Mouse (Mus musculus) adrenal gland, adult (tissue): ENCODE measurements around the gene Cplane1.
"Not testable (repeated sequence)": the region's sequence is repeated elsewhere in the genome, so short reads cannot be mapped to it uniquely, and the experiment has no call there.

ENCODE experiments used
- DNase-seq, 2 experiments: peaks; one replicate each; pipeline ENCODE4 v3.0.0; 2022 to 2023; ENCODE audit warnings: low spot score in 1 of 2; ENCODE audit not compliant: inconsistent age in 2 of 2

Gene Cplane1

DNA sequence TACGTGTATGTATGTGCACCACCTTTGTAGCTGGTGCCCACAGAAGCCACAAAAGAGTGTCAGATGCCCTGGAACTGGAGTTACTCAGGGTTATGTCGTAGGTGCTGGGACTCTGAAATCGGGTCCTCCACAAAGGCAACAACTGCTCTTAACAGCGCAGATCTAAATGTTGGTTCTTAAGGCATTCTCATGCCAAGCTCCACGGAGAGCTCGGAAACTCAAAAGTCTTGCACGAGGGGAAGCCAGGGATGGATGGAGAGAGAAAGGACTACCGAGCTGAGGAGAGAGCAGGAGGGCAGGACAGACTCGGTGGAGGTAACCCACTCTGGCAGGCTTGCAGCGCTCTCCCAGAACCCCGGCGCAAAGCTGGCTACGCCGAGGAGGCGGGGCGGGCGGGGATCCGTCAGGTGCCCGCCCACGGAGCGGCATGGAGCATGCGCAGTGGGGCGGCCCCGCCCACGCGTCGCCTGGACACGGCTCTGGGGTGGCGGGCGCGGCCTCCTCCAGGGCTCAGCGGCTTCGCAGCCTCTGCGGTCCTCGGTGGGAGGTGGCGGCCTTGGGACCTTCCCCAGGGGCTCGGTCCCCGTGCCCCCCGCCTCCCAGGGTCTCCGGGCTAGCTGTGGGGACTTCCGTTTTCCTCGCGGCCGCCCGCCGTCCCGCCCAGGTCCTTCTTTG lies at the start of gene Cplane1:
Gene Cplane1, plus strand, starts transcription at position 516 of the 675 bp plus-strand sequence.
- DNase-seq: peak; percentile 94 to 97

DNA sequence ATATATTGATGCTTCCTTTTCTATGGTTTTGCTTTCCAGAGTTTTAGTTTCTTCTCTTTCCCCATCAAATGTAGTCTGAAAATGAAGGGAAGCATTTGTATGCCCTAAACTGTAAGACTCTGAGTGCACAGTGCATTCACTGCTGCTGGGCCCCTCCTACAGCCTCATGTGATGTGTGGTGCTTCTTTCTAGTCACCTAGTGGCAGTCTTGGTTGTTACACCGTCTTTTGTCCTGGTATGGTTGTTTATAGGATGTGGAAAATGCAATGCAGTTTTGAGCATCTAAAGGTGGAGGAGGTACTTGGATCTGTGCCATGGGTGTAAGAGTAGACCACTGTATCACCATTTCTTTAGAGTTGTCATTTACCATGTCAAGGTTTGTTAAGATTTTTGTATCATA lies 39.6 kb upstream of the Cplane1 start:
- DNase-seq: no peak

DNA sequence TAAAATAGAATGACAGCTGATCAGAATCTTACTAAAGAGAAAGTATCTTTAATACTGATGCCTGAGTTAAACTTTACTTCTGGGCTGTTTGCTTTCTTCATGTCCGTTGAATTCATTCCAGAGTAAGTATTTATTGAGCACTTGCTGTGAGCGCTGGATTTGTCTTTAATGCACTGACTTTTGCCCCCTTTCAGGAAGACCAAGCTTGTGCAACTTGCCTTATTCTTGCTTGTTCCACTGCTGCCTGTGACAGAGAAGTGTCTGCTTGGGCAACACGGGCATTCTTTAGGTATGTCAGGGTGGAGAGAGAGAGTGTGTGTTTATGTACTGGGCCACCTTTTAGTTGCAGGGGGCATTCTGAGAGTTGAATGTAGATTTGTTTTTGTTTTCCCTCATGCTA lies 37.6 kb upstream of the Cplane1 start:
- no peak for DNase-seq

DNA sequence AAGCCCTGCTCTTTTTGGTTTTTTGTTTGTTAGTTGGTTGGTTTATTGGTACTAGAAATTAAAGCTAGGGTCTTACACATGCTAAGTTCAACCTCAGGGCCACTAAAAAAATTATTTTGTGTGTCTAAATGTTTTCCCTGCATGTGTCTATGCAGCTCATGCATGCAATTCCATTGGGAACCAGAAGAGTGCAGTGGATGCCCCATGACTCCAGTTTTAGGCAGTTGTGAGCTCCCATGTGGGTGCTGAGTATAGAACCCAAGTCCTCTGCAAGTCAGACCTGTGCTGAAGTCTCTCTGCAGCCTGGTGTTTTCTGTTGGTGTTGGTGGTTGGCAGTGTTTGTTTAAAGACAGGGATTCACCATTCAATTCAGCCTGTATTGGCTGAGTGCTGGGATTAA lies 37.1 kb upstream of the Cplane1 start:
- no peak for DNase-seq

DNA sequence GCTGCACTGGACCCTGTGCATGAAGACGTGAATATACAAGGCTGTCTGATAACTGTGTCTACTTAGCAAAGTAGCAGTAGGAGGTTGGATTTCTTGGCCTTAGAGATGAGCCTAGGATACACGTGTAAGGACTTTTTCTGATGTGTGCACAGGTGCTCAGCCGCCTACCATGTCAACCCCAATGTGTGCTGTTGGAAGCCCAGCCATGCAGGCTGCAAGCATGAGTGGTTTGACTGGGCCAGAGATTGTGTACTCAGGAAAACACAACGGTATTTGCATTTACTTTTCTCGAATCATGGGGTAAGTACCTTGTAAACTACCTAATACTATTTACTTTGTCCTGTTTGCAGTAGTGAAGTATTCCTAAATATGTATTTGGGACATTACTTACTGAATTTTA lies 33.3 kb upstream of the Cplane1 start:
- DNase-seq: no peak

DNA sequence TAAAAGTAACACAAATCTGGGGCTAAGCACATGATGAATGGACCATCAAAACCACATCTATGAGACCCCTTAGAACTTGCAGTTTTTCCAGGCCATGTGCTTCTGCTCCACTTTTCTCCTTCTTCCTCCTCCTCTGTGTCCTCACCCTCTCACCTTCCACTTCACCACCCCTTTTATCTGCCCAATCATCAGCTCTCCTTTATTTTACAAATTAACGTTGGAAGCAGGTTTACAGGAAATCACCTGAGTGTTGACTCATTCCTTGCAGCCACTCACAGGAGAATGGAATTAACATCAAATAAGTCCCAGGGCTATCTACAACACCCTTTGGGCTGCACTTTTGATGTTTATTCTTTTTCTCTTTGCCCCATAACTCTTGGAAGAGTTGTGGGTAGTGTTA lies 7.1 kb upstream of the Cplane1 start:
- no peak for DNase-seq

DNA sequence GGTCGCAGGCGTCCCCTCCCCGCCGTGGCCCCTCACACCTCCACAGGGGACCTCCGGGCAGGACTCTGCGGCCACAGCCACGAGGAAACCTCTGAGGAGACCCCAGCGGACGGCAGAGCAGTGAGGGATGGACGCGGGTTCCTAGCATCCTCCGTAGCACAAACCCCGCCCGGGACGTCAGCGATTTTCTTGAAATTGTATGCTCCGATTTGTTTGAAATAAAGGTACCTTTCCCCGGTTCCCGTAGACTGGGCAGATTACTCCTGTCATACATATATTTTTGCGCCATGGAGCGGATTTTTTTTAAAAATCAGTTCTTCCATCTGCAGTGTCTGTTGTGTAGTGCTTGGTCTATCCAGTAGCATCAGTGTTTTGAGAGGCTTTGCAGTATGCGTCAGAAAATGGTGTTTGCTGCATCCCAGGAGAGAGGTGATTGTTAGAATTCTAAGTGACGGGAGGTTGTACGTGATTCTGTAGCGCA lies 400 bp downstream of the Cplane1 start:
- no peak for DNase-seq

DNA sequence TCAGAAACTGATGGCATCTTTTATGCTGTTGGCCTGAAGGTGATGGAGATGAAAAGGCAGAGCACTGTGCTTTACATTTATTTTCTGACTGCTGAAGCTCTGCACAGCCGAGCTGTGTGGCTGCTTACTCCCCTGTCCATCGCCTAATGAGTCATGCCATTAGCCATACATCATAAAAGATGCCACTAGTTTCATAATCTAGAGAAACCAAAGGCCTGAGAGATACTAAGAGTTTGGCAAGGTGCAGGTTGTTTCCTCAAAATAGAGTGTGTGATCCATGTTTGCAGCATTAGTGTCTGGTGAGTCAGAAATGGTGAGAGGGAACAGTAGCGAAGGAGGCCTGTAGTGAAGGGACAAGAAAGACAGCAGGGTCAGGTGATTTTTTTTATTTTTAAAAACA lies 20.7 kb downstream of the Cplane1 start:
- DNase-seq: peak in 1 of 2 experiments; percentile 36

DNA sequence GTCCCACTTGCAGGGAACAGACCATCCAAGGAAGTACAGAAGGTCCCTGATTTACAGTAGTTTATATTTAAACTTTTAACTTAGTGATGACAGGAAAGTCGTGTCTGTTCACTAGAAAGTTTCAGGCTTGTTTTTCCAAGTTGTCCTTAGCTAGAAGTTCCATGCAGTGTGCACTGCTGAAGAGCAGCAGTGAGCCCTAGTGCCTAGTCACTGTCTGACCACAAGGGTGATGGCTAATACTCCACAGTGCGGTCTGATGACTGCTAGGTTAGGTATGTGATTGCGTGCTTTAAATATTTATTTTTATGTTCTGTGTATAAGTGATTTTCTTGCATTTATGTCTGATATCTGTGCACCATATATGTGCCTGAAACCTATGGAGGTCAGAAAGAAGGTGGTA lies 21.5 kb downstream of the Cplane1 start:
- no peak for DNase-seq

DNA sequence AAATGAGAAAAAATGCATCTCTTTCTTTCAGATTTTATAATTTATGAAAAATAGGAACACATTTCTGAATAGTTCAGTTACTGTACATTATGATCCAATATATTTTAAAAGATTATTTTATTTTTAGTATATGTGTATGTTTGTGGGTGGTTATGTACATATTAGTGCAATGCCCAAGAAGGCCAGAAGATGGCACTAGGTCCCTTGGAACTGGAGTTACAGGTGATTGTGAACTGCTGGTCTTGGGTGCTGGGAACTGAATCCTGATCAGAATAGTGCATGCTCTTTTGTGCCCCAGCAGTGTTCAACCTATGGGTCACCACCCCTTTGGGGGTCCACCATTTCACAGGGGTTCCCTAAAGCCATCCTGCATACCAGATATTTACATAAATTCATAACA lies 31.4 kb downstream of the Cplane1 start:
- DNase-seq: no peak

DNA sequence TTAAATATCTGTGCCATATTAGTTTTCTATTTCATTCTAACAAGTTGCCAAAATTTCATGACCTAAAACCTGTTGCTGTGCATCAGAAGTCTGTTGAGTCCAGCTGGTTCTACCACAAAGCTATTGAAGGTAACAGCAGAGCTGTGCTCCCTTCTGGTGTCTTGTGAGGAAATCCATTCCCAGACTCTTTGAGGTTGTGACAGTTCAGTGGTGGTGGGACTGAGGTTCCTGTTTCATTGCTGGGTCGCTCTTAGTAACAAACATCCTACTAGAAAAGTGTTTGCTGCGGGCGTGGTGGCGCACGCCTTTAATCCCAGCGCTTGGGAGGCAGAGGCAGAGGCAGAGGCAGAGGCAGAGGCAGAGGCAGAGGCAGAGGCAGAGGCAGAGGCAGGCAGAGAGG lies 39.5 kb downstream of the Cplane1 start:
- DNase-seq: no peak

DNA sequence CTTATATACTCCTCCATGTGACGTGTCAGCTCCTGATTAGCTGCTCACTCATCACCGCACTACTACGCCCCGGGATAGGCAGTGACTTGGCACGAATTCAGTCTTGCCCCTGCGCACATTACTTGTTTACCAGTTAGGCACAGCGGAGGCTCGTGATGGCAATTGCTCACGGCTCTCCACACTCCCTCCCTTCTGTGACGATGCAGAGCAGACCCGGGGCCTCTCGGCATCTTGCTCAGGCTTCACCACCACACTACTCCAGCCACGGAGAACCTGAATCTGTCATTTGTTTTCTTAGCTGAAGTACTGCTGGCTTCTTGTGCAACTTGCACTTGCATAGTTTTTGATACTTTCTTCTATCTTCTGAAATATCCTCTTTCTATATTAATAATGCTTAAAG lies 45.9 kb downstream of the Cplane1 start:
- no peak for DNase-seq

DNA sequence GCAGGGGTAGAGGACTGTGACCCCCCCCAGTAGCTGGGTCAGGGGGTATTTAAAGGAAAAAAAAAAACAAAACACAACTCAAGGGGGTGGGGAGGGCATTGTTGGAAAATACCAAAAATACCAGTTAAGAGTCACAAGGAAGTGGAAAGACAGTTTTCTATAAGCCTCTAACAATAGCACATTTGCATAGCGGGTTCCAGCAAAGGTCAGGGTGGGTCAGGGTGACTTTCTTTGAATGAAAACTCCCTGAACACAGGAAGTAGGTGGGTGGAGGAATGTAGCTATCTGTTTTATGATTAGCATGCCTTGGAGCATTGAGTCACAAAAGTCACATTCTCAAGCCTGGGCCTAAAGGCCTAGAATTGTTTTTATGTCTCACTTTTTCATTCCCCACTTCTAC lies 65.3 kb downstream of the Cplane1 start:
- DNase-seq: not testable (repeated sequence)

DNA sequence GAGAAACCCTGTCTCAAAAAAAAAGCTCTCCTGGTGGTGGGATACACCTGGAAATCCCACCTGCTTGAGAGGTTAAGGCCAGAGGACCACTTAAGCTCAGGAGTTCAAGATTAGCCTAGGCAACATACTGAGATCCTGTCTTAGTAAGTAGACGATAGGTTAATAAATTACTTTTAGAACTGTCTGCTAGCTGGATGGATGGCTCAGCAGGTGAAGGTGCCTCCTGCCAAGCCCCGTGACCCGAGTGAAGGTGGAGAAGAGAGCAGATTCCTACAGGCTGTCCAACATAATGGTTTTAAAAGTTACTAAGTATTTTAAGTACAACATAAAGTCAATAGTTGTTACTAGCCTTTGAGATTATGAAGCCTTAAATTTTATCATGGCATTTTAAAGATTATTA lies 97.0 kb downstream of the Cplane1 start:
- DNase-seq: no peak

DNA sequence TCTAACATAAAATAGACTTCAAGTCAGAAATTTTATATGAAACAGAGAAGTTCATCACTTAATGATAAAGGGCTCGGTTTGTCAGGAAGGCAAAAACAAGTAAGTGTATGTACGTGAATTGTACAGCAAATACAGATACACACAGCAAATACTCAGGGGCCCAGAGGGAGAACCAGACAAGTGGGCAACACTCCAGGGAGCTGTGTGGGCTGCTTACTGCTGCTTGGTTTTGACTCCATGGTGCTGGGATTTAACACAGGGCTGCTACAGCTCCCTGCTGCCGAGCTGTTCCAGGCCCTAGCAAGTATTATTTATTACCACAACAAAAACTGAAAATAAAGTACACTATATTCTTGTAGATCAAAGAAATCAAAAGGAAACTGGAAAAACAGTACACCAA lies 98.3 kb downstream of the Cplane1 start:
- no peak for DNase-seq

DNA sequence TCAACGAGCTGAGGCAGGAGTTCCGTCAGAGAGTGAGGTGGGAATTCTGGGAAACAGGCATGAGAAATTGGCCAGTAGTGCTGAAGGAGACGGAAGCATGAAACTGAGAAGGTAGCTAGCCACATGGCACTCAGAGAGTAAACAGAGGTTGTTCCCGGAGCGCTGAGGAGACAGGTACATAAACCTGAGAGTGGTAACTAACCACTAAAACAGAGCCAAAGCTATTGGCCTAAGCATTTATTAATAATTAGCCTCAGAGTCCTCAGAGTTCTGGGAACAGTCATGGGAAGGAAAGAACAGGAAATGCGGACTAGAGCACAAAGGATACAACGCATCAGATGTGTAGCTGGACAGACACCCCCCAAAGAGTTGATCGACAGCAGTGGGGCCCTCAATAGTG lies 99.3 kb downstream of the Cplane1 start:
- DNase-seq: no peak

DNA sequence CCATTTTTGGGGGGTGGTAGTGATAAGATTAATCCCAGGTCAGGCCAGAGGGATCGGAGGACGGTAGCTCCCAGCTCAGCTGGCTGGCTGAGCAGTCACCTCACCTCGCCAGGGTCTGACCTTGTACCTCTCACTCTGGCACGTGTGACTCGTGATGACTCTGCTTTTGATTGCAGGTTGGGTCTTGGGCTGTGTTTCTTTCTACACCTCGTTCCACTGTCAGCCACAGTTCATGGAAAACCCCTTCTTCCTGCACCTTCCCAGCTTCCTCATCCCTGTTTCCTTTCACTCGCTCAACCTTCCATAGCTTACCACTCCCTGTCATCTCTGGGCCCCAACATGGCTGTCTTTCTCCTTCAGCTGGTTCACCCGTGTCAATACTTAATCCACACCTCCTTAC lies 103.0 kb downstream of the Cplane1 start:
- DNase-seq: no peak

DNA sequence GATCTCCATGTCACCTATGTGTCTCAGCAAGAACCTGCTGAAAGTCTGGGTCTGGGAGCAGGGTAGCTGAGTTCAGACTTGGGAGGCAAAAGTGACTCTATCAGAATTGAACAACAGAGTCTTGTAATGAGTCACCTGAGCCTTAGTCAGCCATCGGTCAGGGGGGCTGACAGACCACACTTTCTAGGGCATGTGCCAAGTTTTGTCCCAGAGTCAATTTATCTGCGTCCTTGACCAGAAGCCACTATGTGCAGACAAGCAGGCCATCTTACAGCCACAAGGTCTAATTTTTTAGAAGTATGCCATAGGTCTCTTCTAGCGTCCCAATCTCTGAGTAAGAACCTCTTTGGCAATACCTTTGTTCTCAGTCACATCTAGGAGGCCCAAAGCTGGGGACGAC lies 109.0 kb downstream of the Cplane1 start:
- peak; percentile 69 to 75 for DNase-seq

DNA sequence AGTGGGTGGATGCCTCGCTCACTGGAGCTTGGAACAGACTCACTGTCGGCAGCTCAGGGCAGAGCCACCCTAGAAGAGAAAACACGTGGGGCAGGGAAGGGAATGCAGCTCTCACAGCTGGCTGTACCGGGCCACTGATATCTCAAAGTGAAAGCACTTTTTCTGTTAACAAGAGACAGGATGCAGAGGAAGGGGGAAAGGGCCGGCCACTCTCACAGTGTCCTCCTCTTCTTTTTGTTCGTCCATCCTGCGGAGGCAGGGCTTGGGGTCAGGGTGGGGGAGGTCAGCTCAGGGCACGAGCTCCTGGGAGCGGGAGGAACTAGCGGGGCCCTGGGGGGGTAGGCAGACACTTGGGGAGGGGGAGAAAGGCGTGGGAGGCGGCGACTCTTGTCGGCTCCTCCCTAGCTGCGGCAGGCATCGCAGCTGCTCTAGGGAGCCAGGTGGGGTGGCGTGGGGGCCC lies 110.4 kb downstream of the Cplane1 start:
- peak; percentile 27 to 68 for DNase-seq

DNA sequence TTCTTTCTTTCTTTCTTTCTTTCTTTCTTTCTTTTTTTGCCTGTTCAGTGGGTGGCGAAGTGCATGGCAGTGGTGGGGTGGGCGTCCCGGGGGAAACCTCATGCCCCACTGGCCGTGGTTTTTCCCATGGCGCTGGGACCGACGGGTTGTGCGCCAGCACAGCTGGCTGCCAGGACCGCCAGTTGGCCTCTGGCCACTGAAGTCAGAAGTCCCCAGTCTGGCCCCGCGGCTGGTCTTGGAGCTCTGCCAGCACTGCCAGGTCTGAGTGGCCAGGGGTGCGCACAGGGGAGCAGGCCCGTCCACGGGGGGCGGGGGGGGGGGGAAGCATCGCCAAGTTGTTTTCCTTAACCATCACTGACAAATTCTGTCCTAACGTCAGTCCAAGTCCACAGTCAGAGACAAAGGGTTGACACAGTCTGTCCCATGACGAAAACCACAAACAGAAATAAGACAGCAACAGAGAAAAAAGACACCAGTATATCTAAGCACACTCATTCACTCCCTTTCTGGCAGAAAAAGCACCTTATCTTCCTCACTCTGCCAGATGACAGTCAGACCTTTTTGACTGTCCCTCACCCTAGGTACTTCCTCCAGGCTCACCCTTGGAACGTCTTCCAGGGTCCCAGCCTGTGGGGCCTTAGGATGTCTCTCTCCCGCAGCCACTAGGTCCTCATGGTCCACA lies 111.2 kb downstream of the Cplane1 start:
- DNase-seq: peak; percentile 66 to 79

DNA sequence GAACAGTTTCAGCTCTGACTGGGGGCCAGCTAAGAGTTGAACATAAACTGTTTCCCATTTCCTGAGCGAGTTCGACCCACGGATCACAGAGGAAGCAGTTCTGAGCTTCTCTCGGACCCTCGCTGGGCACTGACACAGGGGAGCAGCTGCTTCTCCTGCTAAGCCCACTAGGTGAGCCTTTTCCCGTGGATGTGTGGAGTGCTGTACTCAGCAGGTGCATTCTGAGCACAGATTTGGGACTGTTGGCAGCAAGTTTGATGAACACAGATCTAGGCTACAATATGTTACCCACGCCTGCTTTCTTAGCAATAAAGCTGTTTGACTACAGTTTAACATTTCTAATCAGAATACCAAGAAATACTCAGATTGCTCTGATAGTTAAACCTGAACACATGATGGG lies 112.8 kb downstream of the Cplane1 start:
- no peak for DNase-seq

DNA sequence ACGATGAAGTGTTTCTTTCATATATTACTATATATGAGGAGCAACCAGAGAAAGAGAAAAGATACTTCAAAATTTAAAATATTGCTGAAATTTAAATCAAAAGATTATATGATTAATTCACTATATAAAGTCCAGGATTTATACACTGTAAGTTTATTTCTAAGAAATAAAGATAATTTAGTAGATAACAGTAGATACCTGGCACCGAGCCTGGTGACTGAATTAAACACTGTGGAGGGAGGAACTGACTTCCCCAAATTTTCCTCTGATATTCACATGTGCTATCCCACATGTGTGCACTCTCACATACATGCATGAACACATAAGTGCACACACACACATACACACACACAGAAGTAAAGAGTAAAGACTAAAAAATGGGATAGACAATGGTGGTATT lies 113.2 kb downstream of the Cplane1 start:
- no peak for DNase-seq

DNA sequence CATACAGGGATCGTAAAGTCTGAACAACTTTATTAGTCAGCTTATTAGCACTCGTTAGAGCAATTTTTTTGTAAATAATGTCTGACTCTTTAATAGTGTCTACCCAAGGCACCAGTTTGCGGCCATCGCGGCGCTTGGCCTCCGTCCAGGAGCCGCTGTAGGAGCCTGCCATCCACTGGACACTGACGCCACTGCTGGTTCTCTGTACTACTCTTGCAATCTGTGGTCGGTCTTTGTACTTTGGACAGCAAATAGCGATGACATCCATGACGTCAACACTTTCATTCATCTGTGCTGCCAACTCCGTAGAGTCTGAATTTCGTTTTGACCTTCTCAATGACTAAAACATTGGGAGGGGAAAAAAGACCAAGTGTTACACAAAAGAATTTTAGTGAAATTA lies 122.3 kb downstream of the Cplane1 start:
- DNase-seq: no peak
